Mouse (Mus musculus) kidney, postnatal 25 days (tissue): ENCODE measurements at regions not wholly inside any gene's neighbourhood (a gene's known extent, or its start where the extent isn't known, plus 50 kb on each side); places are given as distances from the start of the nearest gene placed in this dataset.
"Not testable (repeated sequence)": the region's sequence is repeated elsewhere in the genome, so short reads cannot be mapped to it uniquely, and the experiment has no call there.

Source experiments
- DNase-seq, 2 experiments: peaks; one replicate each; pipeline ENCODE4 v3.0.0; 2021; ENCODE audit warnings: mixed read lengths in 2 of 2

GRCm38 (mm10) chr13:97337296-97337731 is 96.4 kb downstream of the Enc1 start:
- DNase-seq, result peak in 1 of 2 experiments; percentile 9

DNA sequence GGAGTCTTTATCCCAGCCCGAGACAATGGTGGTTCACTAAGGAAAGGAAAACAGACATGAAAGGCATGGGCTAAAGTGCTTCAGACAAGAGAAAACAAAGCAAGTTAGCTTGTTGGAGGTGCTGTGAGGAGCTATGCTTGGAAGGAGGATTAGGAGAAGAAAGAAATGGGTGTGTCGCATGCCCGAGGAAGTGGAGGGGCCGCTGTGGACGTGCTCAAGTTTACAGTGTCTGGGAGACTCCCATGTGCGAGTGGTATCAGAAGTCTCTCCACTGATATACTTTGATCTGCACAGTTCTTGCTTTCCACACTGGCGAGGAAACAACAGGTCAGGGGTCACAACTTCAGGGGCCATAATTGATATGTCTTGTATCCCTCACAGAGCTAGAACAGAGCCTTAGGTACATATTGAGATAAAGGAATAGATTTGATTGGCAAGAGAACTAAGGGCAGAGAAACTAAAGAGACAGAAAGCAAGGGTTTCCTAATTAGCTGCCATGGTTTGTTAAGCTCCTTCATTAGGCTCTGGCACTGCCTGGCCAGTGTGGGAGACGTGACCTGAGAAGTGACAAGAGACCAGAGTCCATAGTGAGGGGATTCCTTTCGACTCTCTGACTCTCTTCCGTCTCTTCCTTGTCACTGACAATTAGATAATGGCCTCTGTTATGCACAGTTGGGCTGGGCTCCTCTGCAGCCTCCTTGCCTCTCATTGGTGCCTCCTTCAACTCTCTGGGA is 93.1 kb downstream of the Enc1 start:
- DNase-seq, result no peak

DNA sequence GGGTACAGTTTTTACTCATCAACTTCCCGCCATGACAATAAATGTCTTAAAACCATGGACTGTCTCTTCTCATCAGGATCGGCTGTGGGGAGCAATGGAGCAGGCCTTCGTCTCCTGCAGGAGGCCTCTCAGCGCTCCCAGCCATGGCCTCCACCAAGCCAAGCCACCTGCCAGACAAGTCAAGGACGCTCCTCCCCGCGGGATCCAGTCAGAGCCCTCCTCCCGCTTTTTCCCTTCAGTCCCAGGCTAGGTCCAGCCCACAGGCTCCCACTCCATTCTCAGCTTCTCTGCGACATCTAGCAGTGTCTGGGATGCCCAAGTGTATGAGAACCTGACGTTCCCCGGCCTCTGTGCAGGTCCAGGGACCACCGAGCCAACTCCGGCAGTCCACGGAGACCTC is 90.2 kb downstream of the Enc1 start:
- no peak for DNase-seq

DNA sequence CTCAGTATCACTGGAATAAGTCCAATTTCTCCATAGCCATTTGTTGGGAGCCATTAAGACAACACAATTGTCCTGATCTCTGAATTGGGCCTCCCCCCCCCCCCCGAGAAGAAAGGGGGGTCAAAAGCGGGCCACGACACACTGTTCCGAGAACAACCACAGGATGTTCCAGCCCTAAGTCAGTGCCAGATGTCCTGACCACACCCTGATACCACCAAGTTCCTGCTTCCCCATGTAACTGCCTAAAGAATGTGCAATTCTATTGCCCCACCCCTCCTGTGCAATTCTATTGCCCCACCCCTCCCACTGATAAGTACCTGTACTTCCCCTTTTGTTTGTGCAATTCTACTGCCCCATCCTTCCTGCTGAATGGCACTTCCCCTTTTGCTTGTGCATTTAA is 80.4 kb downstream of the Enc1 start:
- DNase-seq, result not testable (repeated sequence)

DNA sequence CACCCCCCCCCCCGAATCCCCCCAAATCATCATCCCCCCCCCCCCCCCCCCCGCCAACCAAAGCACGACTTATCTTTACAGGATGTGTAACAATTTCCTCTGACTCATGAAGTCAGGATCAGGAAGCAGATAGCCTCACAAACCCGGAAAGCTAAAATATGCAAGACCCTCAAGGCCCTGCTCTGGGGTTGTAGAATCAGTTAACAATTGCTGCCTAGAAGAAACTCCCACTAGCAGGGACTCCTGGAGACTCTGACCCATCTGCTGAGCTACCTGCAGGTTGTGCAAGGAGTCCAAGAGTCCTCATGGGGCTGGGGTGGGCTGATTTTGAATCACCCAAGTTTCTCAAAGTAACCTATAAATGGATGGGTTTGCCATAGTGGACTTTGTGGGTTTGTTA is 79.9 kb downstream of the Enc1 start:
- no peak for DNase-seq

GRCm38 (mm10) chr13:97320298-97320697 is 79.4 kb downstream of the Enc1 start:
- DNase-seq, result no peak

DNA sequence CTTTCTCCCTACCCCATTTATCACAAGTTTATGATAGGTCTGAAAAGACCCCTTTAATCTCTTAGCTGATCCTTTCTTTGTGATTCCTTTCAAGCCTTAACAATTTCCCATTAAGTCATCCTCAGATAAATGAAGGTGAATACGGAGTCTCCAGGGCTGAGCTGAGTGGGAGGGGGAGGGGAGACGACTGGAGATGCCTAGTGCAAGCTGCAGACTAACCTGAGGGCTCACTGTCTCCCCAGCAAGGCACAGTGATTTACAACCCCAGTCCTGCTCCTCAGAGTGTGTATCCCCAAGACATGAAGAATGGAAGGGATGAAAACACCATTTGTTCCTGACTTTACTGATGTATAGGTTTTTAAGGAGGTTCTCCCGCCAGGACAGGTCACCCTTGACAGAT is 76.7 kb downstream of the Enc1 start:
- DNase-seq, result no peak

DNA sequence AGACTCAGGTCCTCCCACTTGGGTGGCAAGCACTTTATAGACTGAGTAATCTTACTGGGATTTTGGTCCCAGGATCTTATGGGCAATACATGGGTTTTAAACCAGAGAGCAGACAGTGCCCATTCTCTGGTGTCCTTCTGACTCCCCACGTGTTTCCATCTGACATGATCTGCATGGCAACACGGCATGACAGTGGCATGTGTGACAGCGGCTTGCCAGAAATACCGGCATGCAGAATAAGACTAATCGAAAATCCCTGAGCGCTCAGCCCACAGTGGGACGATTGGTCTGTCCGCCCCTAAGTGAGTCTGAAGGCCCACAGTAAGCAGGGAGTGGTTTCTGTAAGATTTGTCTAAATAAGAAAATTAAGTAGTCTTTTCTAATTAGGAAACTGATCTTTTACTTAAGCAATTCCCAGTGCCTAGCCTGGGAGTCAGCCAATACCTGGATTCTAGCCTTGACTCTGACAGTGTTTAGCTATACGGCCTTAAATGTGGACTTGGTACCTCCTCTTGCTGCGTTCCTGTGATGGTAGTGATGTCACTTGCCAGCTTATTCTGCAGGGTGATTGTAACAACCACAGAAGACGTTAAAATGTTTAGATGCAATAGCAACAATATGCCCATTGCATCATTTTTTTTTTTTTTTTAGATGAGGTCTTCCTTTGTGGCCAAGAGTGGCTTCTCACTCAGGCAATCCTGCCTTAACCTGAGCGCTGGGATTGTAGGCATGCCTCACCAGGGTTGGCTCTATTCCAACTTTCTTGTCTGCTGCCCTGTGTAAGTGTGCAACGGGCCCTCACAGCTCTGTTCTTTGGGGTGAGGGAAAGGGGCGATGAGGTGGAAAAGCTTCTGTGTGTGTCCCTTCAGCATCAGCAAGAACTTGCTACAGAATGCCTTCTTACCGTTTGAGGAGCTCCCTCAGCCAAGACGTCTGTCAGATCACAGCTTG is 71.8 kb downstream of the Enc1 start:
- peak; percentile 28 to 47 for DNase-seq

GRCm38 (mm10) chr13:97311340-97311739 is 70.4 kb downstream of the Enc1 start:
- no peak for DNase-seq

- no peak for DNase-seq
Observed at GRCm38 (mm10) chr13:97310855-97311189, 69.9 kb downstream of the Enc1 start.

GRCm38 (mm10) chr13:97310186-97310854 is 69.4 kb downstream of the Enc1 start:
- peak; percentile 65 to 88 for DNase-seq

- no peak for DNase-seq
Observed at GRCm38 (mm10) chr13:97309411-97309810, 68.5 kb downstream of the Enc1 start.

- no peak for DNase-seq
Observed at GRCm38 (mm10) chr13:97308431-97308830, 67.5 kb downstream of the Enc1 start.
